ENCODE assay signal across 8 mouse cellular contexts in the genomic region with DNA sequence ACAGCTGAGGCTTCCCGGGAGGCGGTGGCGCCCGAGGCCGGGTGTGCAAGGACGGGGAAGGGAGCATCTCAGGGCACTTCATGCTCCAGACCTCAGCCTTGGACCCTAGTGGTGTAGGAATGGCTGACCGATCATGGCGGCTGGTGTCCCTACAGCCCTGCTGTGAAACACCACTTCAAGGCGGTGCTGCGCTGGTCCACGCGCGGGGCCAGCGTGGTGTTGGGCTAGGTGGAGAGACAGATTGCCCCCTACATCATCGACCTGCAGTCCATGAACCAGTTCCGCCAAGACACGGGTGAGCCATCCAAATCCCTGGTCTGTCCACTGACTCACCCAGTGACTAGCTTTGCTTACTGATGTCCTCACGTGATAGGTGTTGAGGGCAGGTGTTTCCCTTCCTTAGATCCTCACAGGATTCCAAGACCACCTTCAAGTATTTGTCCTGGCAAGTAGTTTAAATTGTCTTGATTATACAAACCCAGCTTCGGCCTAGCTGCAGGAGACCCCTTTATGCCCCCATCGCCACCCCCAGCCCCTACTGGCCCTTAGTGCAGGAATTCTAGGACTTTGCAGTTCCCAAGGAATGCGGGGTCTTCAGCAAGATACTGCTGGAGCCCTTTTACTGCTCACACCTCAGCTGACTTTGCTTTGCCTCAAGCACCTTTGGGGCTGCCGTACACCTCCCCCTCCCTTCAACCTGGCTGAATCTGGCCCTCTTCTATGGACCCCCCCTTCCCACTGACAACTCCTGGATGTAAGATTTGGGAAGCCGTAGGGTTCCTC. TPM values are rescaled to one million over a fixed set of nuclear protein-coding genes. Genes with fewer than 3 reads are reported as not detected.
DNase-seq lines count a peak whose midpoint lies in the region; ATAC-seq and TF ChIP-seq lines count a peak whose summit lies in the region.

No protein-coding gene starts in this region.

- ATAC-seq in lung, embryonic 14.5 days (ENCODE audit: insufficient read depth), result peak; percentile 55
- ATAC-seq in forebrain, embryonic 12.5 days (ENCODE audit: low FRiP score), result peak; percentile 68
- peak; percentile 53 for ATAC-seq in limb, embryonic 11.5 days (ENCODE audit: insufficient number of reproducible peaks, low FRiP score, low TSS enrichment, low read depth)
- ATAC-seq in neural tube, embryonic 13.5 days (ENCODE audit: low read depth), result peak; percentile 75

- no peaks in the 10 kb centered on the region for H3K4me1 ChIP-seq in lung, embryonic 14.5 days (ENCODE audit: insufficient read depth)
- peaks cover 3% of the 10 kb centered on the region; the same call in 1 of the 2 replicates for H3K4me1 ChIP-seq in forebrain, embryonic 12.5 days
- H3K4me1 ChIP-seq in limb, embryonic 11.5 days (ENCODE audit: control insufficient read depth, insufficient read depth, low read length), result no peaks in the 10 kb centered on the region
- peaks cover 12% of the 10 kb centered on the region for H3K4me1 ChIP-seq in neural tube, embryonic 13.5 days (replicated peaks)

- H3K27ac ChIP-seq in lung, embryonic 14.5 days (ENCODE audit: low read depth), result peak overlapping the region; percentile 14
- H3K27ac ChIP-seq in forebrain, embryonic 12.5 days, result no peak overlapping the region
- H3K27ac ChIP-seq in limb, embryonic 11.5 days (replicated peaks; ENCODE audit: low read depth, low read length), result no peak overlapping the region
- peak overlapping the region; percentile 81 for H3K27ac ChIP-seq in neural tube, embryonic 13.5 days (replicated peaks)

- peak overlapping the region; percentile 63 for H3K9ac ChIP-seq in lung, embryonic 14.5 days
- peak overlapping the region; percentile 64 for H3K9ac ChIP-seq in forebrain, embryonic 12.5 days
- H3K9ac ChIP-seq in limb, embryonic 11.5 days (ENCODE audit: low read length), result peak overlapping the region; percentile 47
- peak overlapping the region; percentile 83 for H3K9ac ChIP-seq in neural tube, embryonic 13.5 days

- DNase-seq in lung, embryonic 14.5 days, result no peak
- DNase-seq in lung, postnatal 10 days, result no peak
- DNase-seq in cerebellum, adult 9-10 months, result peak; percentile 20
- no peak for DNase-seq in limb, embryonic 11.5 days (ENCODE audit: low spot score)
- DNase-seq in spleen, postnatal 14 days (ENCODE audit: low spot score in 2 of 2), result no peak
- no peak for DNase-seq in ovary, postnatal 14 days (ENCODE audit: low spot score)

- H3K27me3 ChIP-seq in lung, embryonic 14.5 days (ENCODE audit: insufficient read depth, low read length), result no peaks in the 10 kb centered on the region
- peaks cover 9% of the 10 kb centered on the region for H3K27me3 ChIP-seq in forebrain, embryonic 12.5 days
- peaks cover 4% of the 10 kb centered on the region; the same call in 1 of the 2 replicates for H3K27me3 ChIP-seq in limb, embryonic 11.5 days (ENCODE audit: control insufficient read depth, insufficient read depth, low read length)
- peaks cover 12% of the 10 kb centered on the region; the same call in 1 of the 2 replicates for H3K27me3 ChIP-seq in neural tube, embryonic 13.5 days

- no peak for TF ChIP-seq CTCF in lung, embryonic 14.5 days (IDR thresholded peaks at IDR 0.05; ENCODE audit: low read depth)

- H3K9me3 ChIP-seq in lung, embryonic 14.5 days (ENCODE audit: low read depth, low read length), result no peaks in the 10 kb centered on the region
- H3K9me3 ChIP-seq in forebrain, embryonic 12.5 days, result no peaks in the 10 kb centered on the region
- no peaks in the 10 kb centered on the region for H3K9me3 ChIP-seq in limb, embryonic 11.5 days (ENCODE audit: control insufficient read depth, low read length)
- no peaks in the 10 kb centered on the region for H3K9me3 ChIP-seq in neural tube, embryonic 13.5 days

- peak overlapping the region; percentile 57 for H3K4me3 ChIP-seq in lung, embryonic 14.5 days (ENCODE audit: low read depth, low read length)
- H3K4me3 ChIP-seq in forebrain, embryonic 12.5 days (replicated peaks), result peak overlapping the region; percentile 59
- H3K4me3 ChIP-seq in limb, embryonic 11.5 days (ENCODE audit: low read depth, low read length), result peak overlapping the region; percentile 53
- peak overlapping the region; percentile 74 for H3K4me3 ChIP-seq in neural tube, embryonic 13.5 days

- H3K36me3 ChIP-seq in lung, embryonic 14.5 days (ENCODE audit: insufficient read depth), result no peaks in the 10 kb centered on the region
- no peaks in the 10 kb centered on the region for H3K36me3 ChIP-seq in forebrain, embryonic 12.5 days (replicated peaks)
- H3K36me3 ChIP-seq in limb, embryonic 11.5 days (ENCODE audit: control insufficient read depth, insufficient read depth, low read length), result no peaks in the 10 kb centered on the region
- H3K36me3 ChIP-seq in neural tube, embryonic 13.5 days, result no peaks in the 10 kb centered on the region

- H3K4me2 ChIP-seq in lung, embryonic 14.5 days, result peak overlapping the region; percentile 99
- peak overlapping the region; percentile 98 for H3K4me2 ChIP-seq in forebrain, embryonic 12.5 days
- H3K4me2 ChIP-seq in limb, embryonic 11.5 days (ENCODE audit: low read depth, severe bottlenecking), result peak overlapping the region; percentile 98
- peak overlapping the region; percentile 95 for H3K4me2 ChIP-seq in neural tube, embryonic 13.5 days

- 12% methylated on average over 23 of the region's 23 CpGs for WGBS in lung, embryonic 14.5 days
- 20% methylated on average over 23 of the region's 23 CpGs for WGBS in forebrain, embryonic 12.5 days
- WGBS in limb, embryonic 11.5 days, result 18% methylated on average over 23 of the region's 23 CpGs
- WGBS in neural tube, embryonic 13.5 days, result 18% methylated on average over 23 of the region's 23 CpGs

RNA-seq across cellular contexts. Expression of a gene that starts 3.3 kb away (rescaled TPM):
- polyA plus RNA-seq in lung, embryonic 14.5 days (2014; fragmentation: Nextera tagmentation; extraction: Ambion mirVana), result not detected in 2 replicates
- polyA plus RNA-seq in forebrain, embryonic 12.5 days (2016; fragmentation: Nextera tagmentation; extraction: Ambion mirVana), result not detected in 2 replicates
- polyA plus RNA-seq in limb, embryonic 11.5 days (2014; fragmentation: Nextera tagmentation; extraction: Ambion mirVana), result not detected in 2 replicates
- polyA plus RNA-seq in neural tube, embryonic 13.5 days (2015; fragmentation: Nextera tagmentation; extraction: Ambion mirVana), result not detected in 2 replicates

RNA-seq across cellular contexts. Expression of a gene that starts 36.6 kb away (rescaled TPM):
- polyA plus RNA-seq in lung, embryonic 14.5 days (2014; fragmentation: Nextera tagmentation; extraction: Ambion mirVana), result not detected in 2 replicates
- not detected in 2 replicates for polyA plus RNA-seq in forebrain, embryonic 12.5 days (2016; fragmentation: Nextera tagmentation; extraction: Ambion mirVana)
- polyA plus RNA-seq in limb, embryonic 11.5 days (2014; fragmentation: Nextera tagmentation; extraction: Ambion mirVana), result not detected in 2 replicates
- not detected in 2 replicates for polyA plus RNA-seq in neural tube, embryonic 13.5 days (2015; fragmentation: Nextera tagmentation; extraction: Ambion mirVana)

RNA-seq across cellular contexts. Expression of a gene that starts 50.9 kb away (rescaled TPM):
- polyA plus RNA-seq in lung, embryonic 14.5 days (2014; fragmentation: Nextera tagmentation; extraction: Ambion mirVana), result 34.9 and 37.9 TPM in 2 replicates
- 17.9 and 18.4 TPM in 2 replicates for polyA plus RNA-seq in forebrain, embryonic 12.5 days (2016; fragmentation: Nextera tagmentation; extraction: Ambion mirVana)
- polyA plus RNA-seq in limb, embryonic 11.5 days (2014; fragmentation: Nextera tagmentation; extraction: Ambion mirVana), result 24.9 and 26.5 TPM in 2 replicates
- polyA plus RNA-seq in neural tube, embryonic 13.5 days (2015; fragmentation: Nextera tagmentation; extraction: Ambion mirVana), result 7.9 and 8.0 TPM in 2 replicates

Comparison
In these comparisons a context has a peak if more than half of its experiments do, and no peak if none do; other contexts are left out.
1. H3K27ac ChIP-seq: peak in lung, embryonic 14.5 days (single experiment) and neural tube, embryonic 13.5 days (single experiment); none in forebrain, embryonic 12.5 days (single experiment) and limb, embryonic 11.5 days (single experiment).
2. Peak in every context shown above with its lines, with median percentiles within 50 percentile points of each other: ATAC-seq, H3K4me2 ChIP-seq, H3K4me3 ChIP-seq and H3K9ac ChIP-seq.